Mouse (Mus musculus) heart, postnatal 25 days (tissue): ENCODE data around the gene Ccl25. TPM values are rescaled to one million over a fixed set of nuclear protein-coding genes. Genes with fewer than 3 reads are reported as not detected.
"Not testable (repeated sequence)": the region's sequence is repeated elsewhere in the genome, so short reads cannot be mapped to it uniquely, and the experiment has no call there.

Experiments
- DNase-seq: peaks from one replicate; pipeline ENCODE4 v3.0.0; 2022; ENCODE audit warnings: low spot score
- intact Hi-C: fragments of 180-260 bp; cut with DNase I; formaldehyde crosslinking; loops from one replicate; pipeline ENCODE4 v1.15.1; 2025
- total RNA-seq, 2 experiments: library from RNA; stranded (reverse); gene quantifications; 2 replicates each; pipeline ENCODE4 v1.2.3; 2021

Ccl25 gene
- total RNA-seq, 2 experiments from 2014 or later, result 3.5 to 4.4 TPM

GRCm38 (mm10) chr8:4329000-4329399 lies 4.0 kb downstream of the Ccl25 start:
- DNase-seq, result no peak
- intact Hi-C loops, result loop anchor here (10.0 kb wide), 1 partner anchor 164 kb away; the partner anchor contains the start of gene Evi5l

GRCm38 (mm10) chr8:4333966-4334365 lies 9.0 kb downstream of the Ccl25 start:
- no peak for DNase-seq
- intact Hi-C loops, result no loop called here

- DNase-seq, result no peak
- intact Hi-C loops, result no loop called here
Observed at GRCm38 (mm10) chr8:4335678-4336077, 10.7 kb downstream of the Ccl25 start.

- DNase-seq, result no peak
- intact Hi-C loops, result no loop called here
Observed at GRCm38 (mm10) chr8:4340207-4340606, 15.2 kb downstream of the Ccl25 start.

GRCm38 (mm10) chr8:4347661-4348060 lies 22.7 kb downstream of the Ccl25 start:
- intact Hi-C loops, result no loop called here
- DNase-seq, result no peak

GRCm38 (mm10) chr8:4348275-4348674 lies 23.3 kb downstream of the Ccl25 start:
- intact Hi-C loops, result no loop called here
- no peak for DNase-seq

GRCm38 (mm10) chr8:4349335-4349734 lies 24.3 kb downstream of the Ccl25 start:
- intact Hi-C loops, result no loop called here
- DNase-seq, result no peak

- intact Hi-C loops, result no loop called here
- DNase-seq, result no peak
Observed at GRCm38 (mm10) chr8:4350618-4351017, 25.6 kb downstream of the Ccl25 start.

GRCm38 (mm10) chr8:4352562-4352961 lies 27.6 kb downstream of the Ccl25 start:
- intact Hi-C loops, DNase-seq: not testable (repeated sequence)

- DNase-seq, result no peak
- intact Hi-C loops, result no loop called here
Observed at GRCm38 (mm10) chr8:4353741-4354140, 28.7 kb downstream of the Ccl25 start.

- DNase-seq, result no peak
- intact Hi-C loops, result no loop called here
Observed at GRCm38 (mm10) chr8:4354516-4354915, 29.5 kb downstream of the Ccl25 start.

- intact Hi-C loops, result no loop called here
- DNase-seq, result no peak
Observed at GRCm38 (mm10) chr8:4355455-4355854, 30.4 kb downstream of the Ccl25 start.

- intact Hi-C loops, result no loop called here
- DNase-seq, result no peak
Observed at GRCm38 (mm10) chr8:4359362-4359761, 34.4 kb downstream of the Ccl25 start.

- intact Hi-C loops, result no loop called here
- no peak for DNase-seq
Observed at GRCm38 (mm10) chr8:4360922-4361321, 35.9 kb downstream of the Ccl25 start.

GRCm38 (mm10) chr8:4366189-4366588 lies 41.2 kb downstream of the Ccl25 start:
- no peak for DNase-seq
- intact Hi-C loops, result no loop called here

GRCm38 (mm10) chr8:4367808-4368207 lies 42.8 kb downstream of the Ccl25 start:
- intact Hi-C loops, result no loop called here
- DNase-seq, result no peak

GRCm38 (mm10) chr8:4368470-4368869 lies 43.5 kb downstream of the Ccl25 start:
- intact Hi-C loops, result no loop called here
- no peak for DNase-seq

- intact Hi-C loops, result loop anchor here (5.0 kb wide), 3 partner anchors 118 to 228 kb away; partner anchors contain the start of gene Snapc2
- peak; percentile 5 for DNase-seq
Observed at GRCm38 (mm10) chr8:4370078-4370477, 45.1 kb downstream of the Ccl25 start.

GRCm38 (mm10) chr8:4372657-4373056 lies 47.6 kb downstream of the Ccl25 start:
- no peak for DNase-seq
- intact Hi-C loops, result loop anchor here (5.0 kb wide), 3 partner anchors 120 to 230 kb away; partner anchors contain the start of gene Snapc2

- DNase-seq, result no peak
- intact Hi-C loops, result no loop called here
Observed at GRCm38 (mm10) chr8:4401442-4401841, 76.4 kb downstream of the Ccl25 start.

GRCm38 (mm10) chr8:4403960-4404879 lies 79.2 kb downstream of the Ccl25 start:
- DNase-seq, result no peak
- intact Hi-C loops, result no loop called here

GRCm38 (mm10) chr8:4404880-4405261 lies 79.9 kb downstream of the Ccl25 start:
- intact Hi-C loops, result no loop called here
- no peak for DNase-seq
